Mouse (Mus musculus): ENCODE measurements around the gene Ergic1. TPM values are rescaled to one million over a fixed set of nuclear protein-coding genes. Genes with fewer than 3 reads are reported as not detected.

Ergic1 gene
- 114 TPM for polyA plus RNA-seq (2012; fragmentation: generic; extraction: Trizol)
- long read RNA-seq, experiment 1, transcript Ergic1-206 (10 exons, 2,754 nt): major isoform, 67 of 79 reads
- long read RNA-seq, experiment 1, partial matches to known transcripts: 3 of 79 reads
- long read RNA-seq, experiment 1, other reads (novel, unspliced or antisense): 9 of 79 reads
- long read RNA-seq, experiment 2, transcript Ergic1-206 (10 exons, 2,754 nt): major isoform, 176 of 200 reads
- long read RNA-seq, experiment 2, partial matches to known transcripts: 7 of 200 reads
- long read RNA-seq, experiment 2, other reads (novel, unspliced or antisense): 17 of 200 reads

DNA sequence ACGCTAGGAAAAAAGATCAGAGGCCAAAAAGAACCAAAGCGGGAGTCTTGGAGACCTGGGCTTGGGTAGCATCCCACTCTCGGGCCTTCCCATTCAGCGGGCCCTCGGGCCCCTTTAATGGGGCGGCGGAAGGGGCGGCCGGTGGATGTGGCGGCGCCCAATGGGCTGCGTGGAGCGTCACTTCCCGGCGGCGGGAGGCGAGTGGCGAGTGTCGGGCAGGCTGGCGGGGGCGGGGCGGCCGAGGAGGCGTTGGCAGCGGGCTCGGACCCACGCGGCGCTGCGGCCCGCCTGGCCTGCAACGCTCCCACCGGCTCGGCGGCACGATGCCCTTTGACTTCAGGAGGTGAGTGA lies at the start of gene Ergic1:
Gene Ergic1 (plus strand): TSS at position 200 of the 351 bp plus-strand sequence.
- H3K79me3 ChIP-seq (ENCODE audit: low read depth): peaks cover 43% of the 10 kb centered on the region
- H3K27me3 ChIP-seq (ENCODE audit: control insufficient read depth, insufficient read depth, insufficient read length): no peaks in the 10 kb centered on the region
- peaks cover 49% of the 10 kb centered on the region for H3K79me2 ChIP-seq (ENCODE audit: control insufficient read depth, insufficient read depth)
- TF ChIP-seq MAX (IDR thresholded peaks at IDR 0.05) (peak; percentile 78), CTCF (IDR thresholded peaks at IDR 0.05; ENCODE audit: control insufficient read depth, insufficient read depth, insufficient read length) (no peak)
- peaks cover 21% of the 10 kb centered on the region for H3K36me3 ChIP-seq (ENCODE audit: control insufficient read depth, insufficient read depth)
- H3K4me3 ChIP-seq (ENCODE audit: insufficient read depth, poor library complexity, severe bottlenecking): peak within 1 kb of the TSS; percentile 89
- H3ac ChIP-seq (ENCODE audit: control insufficient read depth, insufficient read length, low read depth): peak within 1 kb of the TSS; percentile 98

GRCm38 (mm10) chr17:26511816-26512774 lies 49.2 kb upstream of the Ergic1 start:
- H3K79me2 ChIP-seq (ENCODE audit: control insufficient read depth, insufficient read depth): peaks cover 9% of the 10 kb centered on the region
- peaks cover 6% of the 10 kb centered on the region for H3K79me3 ChIP-seq (ENCODE audit: low read depth)
- TF ChIP-seq MAX (IDR thresholded peaks at IDR 0.05) (no peak), MYOG (IDR thresholded peaks at IDR 0.05; ENCODE audit: control insufficient read depth, extremely low read depth, insufficient read length) (no peak), CEBPB (IDR thresholded peaks at IDR 0.05; ENCODE audit: low read depth) (peak; percentile 24), FOSL1 (IDR thresholded peaks at IDR 0.05; ENCODE audit: insufficient read depth, low read length, poor library complexity, severe bottlenecking) (no peak), MYOD1 (IDR thresholded peaks at IDR 0.05; ENCODE audit: control insufficient read depth, insufficient read length, low read depth) (no peak), USF1 (IDR thresholded peaks at IDR 0.05; ENCODE audit: low read depth) (no peak), CTCF (IDR thresholded peaks at IDR 0.05; ENCODE audit: control insufficient read depth, insufficient read depth, insufficient read length) (no peak)
- no peak overlapping the region for H3K4me3 ChIP-seq (ENCODE audit: insufficient read depth, poor library complexity, severe bottlenecking)
- H3K27me3 ChIP-seq (ENCODE audit: control insufficient read depth, insufficient read depth, insufficient read length): no peaks in the 10 kb centered on the region
- H3K36me3 ChIP-seq (ENCODE audit: control insufficient read depth, insufficient read depth): peaks cover 1% of the 10 kb centered on the region
- H3ac ChIP-seq (ENCODE audit: control insufficient read depth, insufficient read length, low read depth): no peak overlapping the region

GRCm38 (mm10) chr17:26512961-26513360 lies 48.3 kb upstream of the Ergic1 start:
- Histone ChIP-seq H3K27me3 (ENCODE audit: control insufficient read depth, insufficient read depth, insufficient read length) (no peaks in the 10 kb centered on the region), H3K36me3 (ENCODE audit: control insufficient read depth, insufficient read depth) (no peaks in the 10 kb centered on the region), H3K4me3 (ENCODE audit: insufficient read depth, poor library complexity, severe bottlenecking) (no peak overlapping the region), H3K79me2 (ENCODE audit: control insufficient read depth, insufficient read depth) (peaks cover under 1% of the 10 kb centered on the region), H3ac (ENCODE audit: control insufficient read depth, insufficient read length, low read depth) (no peak overlapping the region), H3K79me3 (ENCODE audit: low read depth) (no peaks in the 10 kb centered on the region)
- TF ChIP-seq USF1 (IDR thresholded peaks at IDR 0.05; ENCODE audit: low read depth) (no peak), FOSL1 (IDR thresholded peaks at IDR 0.05; ENCODE audit: insufficient read depth, low read length, poor library complexity, severe bottlenecking) (no peak), MYOG (IDR thresholded peaks at IDR 0.05; ENCODE audit: control insufficient read depth, extremely low read depth, insufficient read length) (no peak), CEBPB (IDR thresholded peaks at IDR 0.05; ENCODE audit: low read depth) (no peak), CTCF (IDR thresholded peaks at IDR 0.05; ENCODE audit: control insufficient read depth, insufficient read depth, insufficient read length) (no peak), MYOD1 (IDR thresholded peaks at IDR 0.05; ENCODE audit: control insufficient read depth, insufficient read length, low read depth) (no peak), MAX (IDR thresholded peaks at IDR 0.05) (no peak)

GRCm38 (mm10) chr17:26513459-26514290 lies 47.6 kb upstream of the Ergic1 start:
- H3K79me2 ChIP-seq (ENCODE audit: control insufficient read depth, insufficient read depth): no peaks in the 10 kb centered on the region
- H3K36me3 ChIP-seq (ENCODE audit: control insufficient read depth, insufficient read depth): no peaks in the 10 kb centered on the region
- no peak overlapping the region for H3K4me3 ChIP-seq (ENCODE audit: insufficient read depth, poor library complexity, severe bottlenecking)
- TF ChIP-seq USF1 (IDR thresholded peaks at IDR 0.05; ENCODE audit: low read depth): no peak
- no peak for TF ChIP-seq MAX (IDR thresholded peaks at IDR 0.05)
- no peak for TF ChIP-seq CEBPB (IDR thresholded peaks at IDR 0.05; ENCODE audit: low read depth)
- no peak for TF ChIP-seq MYOD1 (IDR thresholded peaks at IDR 0.05; ENCODE audit: control insufficient read depth, insufficient read length, low read depth)
- TF ChIP-seq MYOG (IDR thresholded peaks at IDR 0.05; ENCODE audit: control insufficient read depth, extremely low read depth, insufficient read length): no peak
- no peak for TF ChIP-seq CTCF (IDR thresholded peaks at IDR 0.05; ENCODE audit: control insufficient read depth, insufficient read depth, insufficient read length)
- no peak for TF ChIP-seq FOSL1 (IDR thresholded peaks at IDR 0.05; ENCODE audit: insufficient read depth, low read length, poor library complexity, severe bottlenecking)
- H3K79me3 ChIP-seq (ENCODE audit: low read depth): no peaks in the 10 kb centered on the region
- no peaks in the 10 kb centered on the region for H3K27me3 ChIP-seq (ENCODE audit: control insufficient read depth, insufficient read depth, insufficient read length)
- H3ac ChIP-seq (ENCODE audit: control insufficient read depth, insufficient read length, low read depth): no peak overlapping the region

DNA sequence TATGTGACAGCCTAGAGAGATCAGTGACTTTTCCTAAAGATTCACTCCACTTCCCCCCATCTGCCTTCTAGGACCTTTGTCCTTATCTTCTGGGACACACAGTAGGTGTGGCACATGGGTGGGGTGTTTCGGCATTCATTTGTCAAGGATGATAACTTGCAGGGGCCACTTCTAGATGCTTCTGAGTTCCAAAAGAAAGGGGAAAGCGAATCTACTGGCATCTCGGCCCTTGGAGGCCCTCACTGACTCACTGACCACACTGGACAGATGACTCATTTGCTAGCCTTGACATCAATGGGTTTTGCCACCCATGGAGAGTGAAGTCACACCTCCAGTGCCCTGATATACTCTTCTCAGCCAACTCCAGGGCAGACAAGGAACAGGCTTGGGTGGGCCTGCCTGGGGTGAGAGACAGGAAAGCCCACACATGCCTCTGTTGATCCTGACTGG lies 46.7 kb upstream of the Ergic1 start:
- Histone ChIP-seq H3K36me3 (ENCODE audit: control insufficient read depth, insufficient read depth) (no peaks in the 10 kb centered on the region), H3K79me2 (ENCODE audit: control insufficient read depth, insufficient read depth) (no peaks in the 10 kb centered on the region), H3K79me3 (ENCODE audit: low read depth) (no peaks in the 10 kb centered on the region), H3K27me3 (ENCODE audit: control insufficient read depth, insufficient read depth, insufficient read length) (no peaks in the 10 kb centered on the region), H3ac (ENCODE audit: control insufficient read depth, insufficient read length, low read depth) (no peak overlapping the region), H3K4me3 (ENCODE audit: insufficient read depth, poor library complexity, severe bottlenecking) (no peak overlapping the region)
- TF ChIP-seq CTCF (IDR thresholded peaks at IDR 0.05; ENCODE audit: control insufficient read depth, insufficient read depth, insufficient read length) (no peak), MYOD1 (IDR thresholded peaks at IDR 0.05; ENCODE audit: control insufficient read depth, insufficient read length, low read depth) (peak; percentile 29), MAX (IDR thresholded peaks at IDR 0.05) (peak; percentile 73), MYOG (IDR thresholded peaks at IDR 0.05; ENCODE audit: control insufficient read depth, extremely low read depth, insufficient read length) (no peak), CEBPB (IDR thresholded peaks at IDR 0.05; ENCODE audit: low read depth) (no peak), FOSL1 (IDR thresholded peaks at IDR 0.05; ENCODE audit: insufficient read depth, low read length, poor library complexity, severe bottlenecking) (peak; percentile 99), USF1 (IDR thresholded peaks at IDR 0.05; ENCODE audit: low read depth) (no peak)
